Mouse (Mus musculus): ENCODE results near the gene Chil4. TPM values are rescaled to one million over a fixed set of nuclear protein-coding genes. Genes with fewer than 3 reads are reported as not detected.
"Not testable (repeated sequence)": the region's sequence is repeated elsewhere in the genome, so short reads cannot be mapped to it uniquely, and the experiment has no call there.

Gene Chil4
- polyA plus RNA-seq, 1 experiment from 2014 or later = not detected

DNA sequence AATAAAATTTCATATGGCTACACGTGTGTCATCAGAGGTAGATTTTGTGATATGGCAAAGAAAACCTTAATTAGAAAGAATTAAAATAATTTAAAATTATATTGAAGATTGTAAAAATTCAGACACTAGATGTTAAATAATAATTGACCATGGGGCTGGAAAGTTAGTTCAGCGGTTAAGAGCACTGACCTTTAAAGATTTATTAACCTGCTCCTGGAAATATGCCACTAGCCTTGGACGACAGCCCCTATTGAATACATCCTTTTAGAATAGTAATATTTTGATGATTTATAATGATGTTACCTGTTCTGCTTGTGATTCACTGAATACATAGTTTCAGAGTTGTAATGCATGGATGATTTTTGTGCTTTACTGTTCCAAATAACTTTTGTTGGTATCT lies 4.1 kb upstream of the Chil4 start:
- H3K27ac ChIP-seq (ENCODE audit: low read length); H3K36me3 ChIP-seq (ENCODE audit: control insufficient read depth, insufficient read depth, low read length); H3K9me3 ChIP-seq (replicated peaks; ENCODE audit: control insufficient read depth, low read length, poor library complexity, severe bottlenecking); H3K4me3 ChIP-seq (ENCODE audit: low read depth, low read length); H3K27me3 ChIP-seq (ENCODE audit: control insufficient read depth, insufficient read depth, low read depth, low read length); ATAC-seq; H3K4me1 ChIP-seq (ENCODE audit: control insufficient read depth, insufficient read depth, low read length); H3K4me2 ChIP-seq (ENCODE audit: low read length); H3K9ac ChIP-seq (ENCODE audit: low read depth, low read length): not testable (repeated sequence)
- 76% methylated on average over 3 of the region's 3 CpGs for WGBS

DNA sequence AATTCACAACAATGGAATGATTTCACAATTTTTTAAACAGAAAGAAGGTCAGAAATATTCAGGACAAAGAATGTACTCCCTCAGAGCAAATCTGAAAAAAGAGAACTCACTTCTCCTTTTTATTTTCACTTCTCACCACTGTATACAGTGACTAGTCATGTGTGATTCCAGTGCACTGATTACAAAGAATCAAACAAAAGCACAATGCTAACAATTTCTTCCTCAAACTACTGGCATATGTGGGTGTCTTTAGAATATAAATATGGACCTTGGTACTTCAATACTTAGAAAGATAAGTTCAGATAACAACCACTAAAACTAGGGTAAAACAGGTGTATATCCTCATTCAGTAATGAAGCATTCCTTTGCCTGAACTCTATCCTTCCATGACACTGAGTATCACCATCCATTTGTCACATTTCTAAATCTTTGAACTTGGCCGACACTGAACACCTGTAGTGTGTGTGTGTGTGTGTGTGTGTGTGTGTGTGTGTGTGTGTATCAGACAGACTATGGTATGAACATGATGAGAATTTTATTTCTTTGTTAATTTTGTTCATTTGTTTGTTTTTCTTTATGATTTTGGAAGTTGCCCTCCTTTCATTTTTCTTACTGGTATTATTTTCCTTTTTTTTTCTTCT lies 2.4 kb upstream of the Chil4 start:
- Histone ChIP-seq H3K4me3 (ENCODE audit: low read depth, low read length) (no peak overlapping the region), H3K9me3 (replicated peaks; ENCODE audit: control insufficient read depth, low read length, poor library complexity, severe bottlenecking) (no peaks in the 10 kb centered on the region), H3K27me3 (ENCODE audit: control insufficient read depth, insufficient read depth, low read depth, low read length) (no peaks in the 10 kb centered on the region), H3K9ac (ENCODE audit: low read depth, low read length) (no peak overlapping the region), H3K4me2 (ENCODE audit: low read length) (no peak overlapping the region), H3K27ac (ENCODE audit: low read length) (no peak overlapping the region), H3K4me1 (ENCODE audit: control insufficient read depth, insufficient read depth, low read length) (no peaks in the 10 kb centered on the region), H3K36me3 (ENCODE audit: control insufficient read depth, insufficient read depth, low read length) (no peaks in the 10 kb centered on the region)
- no peak for ATAC-seq
- 88% methylated on average over 1 of the region's 1 CpGs for WGBS

DNA sequence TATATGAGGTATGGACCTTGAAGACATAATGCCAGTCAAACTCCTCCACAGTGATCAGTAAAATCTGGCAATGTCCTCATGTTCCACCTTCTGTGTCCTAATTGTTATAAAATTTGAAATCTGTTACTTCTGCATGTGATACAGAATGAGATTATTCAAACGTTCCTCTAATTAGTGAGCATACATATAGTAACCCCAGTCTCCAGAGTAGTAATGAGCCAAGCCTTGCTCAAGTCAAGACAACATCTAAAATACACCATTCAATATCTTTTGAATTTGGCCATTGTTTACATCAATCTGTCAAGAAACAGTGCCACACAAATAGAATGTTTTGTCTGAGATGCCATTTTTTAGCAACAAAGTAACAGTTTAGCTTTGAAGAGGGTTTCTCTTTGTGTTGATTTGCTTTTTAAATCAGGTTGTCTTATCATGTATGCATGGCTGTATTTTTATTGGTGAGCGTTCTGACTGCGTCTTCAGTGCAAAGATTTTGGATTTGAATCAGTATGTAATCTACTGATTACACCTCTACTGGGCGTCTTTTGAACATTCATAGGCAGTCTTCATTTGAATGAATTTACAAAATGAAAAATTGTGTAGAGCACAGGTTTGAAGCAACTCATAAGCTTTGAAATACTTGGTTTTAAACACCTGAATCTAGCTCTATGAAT lies 888 bp downstream of the Chil4 start:
- 85% methylated on average over 4 of the region's 4 CpGs for WGBS
- H3K9ac ChIP-seq (ENCODE audit: low read depth, low read length); H3K9me3 ChIP-seq (replicated peaks; ENCODE audit: control insufficient read depth, low read length, poor library complexity, severe bottlenecking); H3K27me3 ChIP-seq (ENCODE audit: control insufficient read depth, insufficient read depth, low read depth, low read length); H3K4me1 ChIP-seq (ENCODE audit: control insufficient read depth, insufficient read depth, low read length); ATAC-seq; H3K4me2 ChIP-seq (ENCODE audit: low read length); H3K27ac ChIP-seq (ENCODE audit: low read length); H3K36me3 ChIP-seq (ENCODE audit: control insufficient read depth, insufficient read depth, low read length); H3K4me3 ChIP-seq (ENCODE audit: low read depth, low read length): not testable (repeated sequence)

DNA sequence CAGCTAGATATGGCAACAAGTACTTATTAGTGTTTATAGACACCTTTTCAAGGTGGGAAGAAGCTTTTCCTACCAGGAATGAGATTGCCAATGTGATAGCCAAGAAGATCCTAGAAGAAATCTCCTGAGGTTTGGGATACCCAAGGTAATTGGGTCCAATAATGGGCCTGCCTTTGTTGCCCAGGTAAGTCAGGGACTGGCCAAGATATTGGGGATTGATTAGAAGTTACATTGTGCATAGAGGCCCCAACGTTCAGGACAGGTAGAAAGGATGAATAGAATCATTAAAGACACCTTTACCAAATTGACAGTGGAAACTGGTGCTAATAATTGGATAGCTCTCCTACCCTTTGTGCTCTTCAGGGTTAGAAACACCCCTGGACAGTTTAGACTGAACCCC lies 21.3 kb downstream of the Chil4 start:
- not testable (repeated sequence) for H3K9ac ChIP-seq (ENCODE audit: low read depth, low read length); H3K4me1 ChIP-seq (ENCODE audit: control insufficient read depth, insufficient read depth, low read length); H3K4me2 ChIP-seq (ENCODE audit: low read length); H3K27ac ChIP-seq (ENCODE audit: low read length); H3K36me3 ChIP-seq (ENCODE audit: control insufficient read depth, insufficient read depth, low read length); H3K4me3 ChIP-seq (ENCODE audit: low read depth, low read length); ATAC-seq; H3K9me3 ChIP-seq (replicated peaks; ENCODE audit: control insufficient read depth, low read length, poor library complexity, severe bottlenecking); H3K27me3 ChIP-seq (ENCODE audit: control insufficient read depth, insufficient read depth, low read depth, low read length)
- 69% methylated on average over 1 of the region's 1 CpGs for WGBS

DNA sequence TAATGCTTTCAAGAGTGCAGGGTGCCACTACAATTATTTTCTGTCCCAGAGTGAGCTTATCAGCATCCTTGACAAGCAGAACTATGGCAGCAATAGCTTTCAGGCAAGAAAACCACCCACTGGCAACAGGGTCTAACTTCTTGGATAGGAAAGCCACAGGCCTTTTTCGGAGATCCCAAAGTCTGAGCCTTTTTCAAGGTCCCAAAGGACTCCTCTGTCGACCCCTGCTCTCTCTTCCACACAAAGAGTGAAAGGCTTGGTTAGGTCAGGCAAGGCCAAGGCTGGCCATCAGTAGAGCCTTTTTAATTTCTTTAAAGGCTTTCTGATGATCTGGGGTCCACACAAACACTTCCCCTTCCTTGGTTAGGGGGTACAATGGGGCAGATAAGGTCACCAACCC lies 22.1 kb downstream of the Chil4 start:
- 84% methylated on average over 2 of the region's 2 CpGs for WGBS
- not testable (repeated sequence) for H3K27me3 ChIP-seq (ENCODE audit: control insufficient read depth, insufficient read depth, low read depth, low read length); H3K9ac ChIP-seq (ENCODE audit: low read depth, low read length); H3K27ac ChIP-seq (ENCODE audit: low read length); H3K9me3 ChIP-seq (replicated peaks; ENCODE audit: control insufficient read depth, low read length, poor library complexity, severe bottlenecking); H3K4me1 ChIP-seq (ENCODE audit: control insufficient read depth, insufficient read depth, low read length); H3K4me3 ChIP-seq (ENCODE audit: low read depth, low read length); H3K36me3 ChIP-seq (ENCODE audit: control insufficient read depth, insufficient read depth, low read length); H3K4me2 ChIP-seq (ENCODE audit: low read length); ATAC-seq

DNA sequence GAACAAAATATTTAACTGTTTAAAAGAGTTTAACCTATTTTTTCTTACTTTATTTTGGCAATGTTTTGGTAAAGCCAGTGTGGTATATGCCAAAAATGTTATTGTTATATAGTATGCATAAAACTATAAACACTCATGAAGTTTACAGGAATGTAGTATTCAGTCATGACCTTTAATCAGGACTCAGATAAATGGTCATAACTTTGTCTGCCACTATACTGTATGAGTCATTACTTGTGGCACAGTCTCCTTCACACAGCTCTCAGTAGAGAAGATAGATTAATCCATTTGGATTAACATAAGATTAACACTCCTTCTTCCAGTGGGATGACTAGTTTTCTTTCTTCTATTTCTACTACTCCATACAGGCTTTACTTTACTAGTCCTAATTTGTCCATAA lies 23.0 kb downstream of the Chil4 start:
- no peak overlapping the region for H3K4me2 ChIP-seq (ENCODE audit: low read length)
- H3K4me3 ChIP-seq (ENCODE audit: low read depth, low read length) = no peak overlapping the region
- H3K4me1 ChIP-seq (ENCODE audit: control insufficient read depth, insufficient read depth, low read length) = no peaks in the 10 kb centered on the region
- H3K9ac ChIP-seq (ENCODE audit: low read depth, low read length) = no peak overlapping the region
- no peak overlapping the region for H3K27ac ChIP-seq (ENCODE audit: low read length)
- H3K9me3 ChIP-seq (replicated peaks; ENCODE audit: control insufficient read depth, low read length, poor library complexity, severe bottlenecking) = peaks cover 5% of the 10 kb centered on the region; the same call in 1 of the 2 replicates
- no peaks in the 10 kb centered on the region; the same call in 1 of the 2 replicates for H3K36me3 ChIP-seq (ENCODE audit: control insufficient read depth, insufficient read depth, low read length)
- H3K27me3 ChIP-seq (ENCODE audit: control insufficient read depth, insufficient read depth, low read depth, low read length) = no peaks in the 10 kb centered on the region
- ATAC-seq = no peak

DNA sequence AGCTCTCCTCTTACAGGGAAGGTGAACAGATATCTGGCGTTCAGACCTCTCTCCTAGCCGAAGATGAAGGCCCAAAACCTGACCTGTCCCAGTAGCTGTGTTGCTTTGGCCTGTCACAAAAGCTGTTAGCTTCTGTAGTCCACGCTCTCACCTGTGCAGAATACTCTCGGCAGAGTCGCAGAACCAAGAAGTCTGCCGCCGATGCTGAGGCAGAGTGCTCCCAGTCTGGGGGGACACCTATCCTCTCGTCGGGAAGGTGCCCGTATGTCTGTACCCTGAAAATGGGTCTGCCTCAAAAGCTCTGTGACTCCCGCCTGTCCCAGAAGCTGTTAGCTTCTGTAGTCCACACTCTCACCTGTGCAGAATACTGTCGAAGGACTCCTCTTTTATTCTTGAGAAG lies 23.8 kb downstream of the Chil4 start:
- Histone ChIP-seq H3K9me3 (replicated peaks; ENCODE audit: control insufficient read depth, low read length, poor library complexity, severe bottlenecking) (peaks cover 5% of the 10 kb centered on the region; the same call in 1 of the 2 replicates), H3K27me3 (ENCODE audit: control insufficient read depth, insufficient read depth, low read depth, low read length) (no peaks in the 10 kb centered on the region), H3K4me1 (ENCODE audit: control insufficient read depth, insufficient read depth, low read length) (no peaks in the 10 kb centered on the region), H3K4me3 (ENCODE audit: low read depth, low read length) (no peak overlapping the region), H3K36me3 (ENCODE audit: control insufficient read depth, insufficient read depth, low read length) (no peaks in the 10 kb centered on the region; the same call in 1 of the 2 replicates), H3K4me2 (ENCODE audit: low read length) (no peak overlapping the region), H3K9ac (ENCODE audit: low read depth, low read length) (no peak overlapping the region), H3K27ac (ENCODE audit: low read length) (no peak overlapping the region)
- WGBS = 93% methylated on average over 12 of the region's 12 CpGs
- ATAC-seq = no peak

DNA sequence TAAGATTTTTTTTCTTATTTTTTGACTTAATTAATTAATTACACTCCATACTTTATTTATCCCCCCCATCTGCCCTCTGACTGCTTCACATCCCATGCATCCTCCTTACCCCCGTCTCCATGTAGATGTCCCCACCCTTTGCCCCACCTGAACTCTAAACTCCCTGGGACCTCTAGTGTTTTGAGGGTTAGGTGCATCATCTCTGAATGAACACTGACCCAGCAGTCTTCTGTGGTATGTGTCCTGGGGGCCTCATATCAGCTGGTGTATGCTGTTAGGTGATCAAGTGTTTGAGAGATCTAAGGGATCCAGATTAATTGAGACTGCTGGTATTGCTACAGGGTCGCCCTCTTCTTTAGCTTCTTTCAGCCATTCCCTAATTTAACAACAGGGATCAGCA lies 31.3 kb downstream of the Chil4 start:
- no peak overlapping the region for H3K4me2 ChIP-seq (ENCODE audit: low read length)
- no peak overlapping the region for H3K4me3 ChIP-seq (ENCODE audit: low read depth, low read length)
- ATAC-seq = no peak; the same call in 1 of the 2 replicates
- H3K4me1 ChIP-seq (ENCODE audit: control insufficient read depth, insufficient read depth, low read length) = no peaks in the 10 kb centered on the region
- H3K27me3 ChIP-seq (ENCODE audit: control insufficient read depth, insufficient read depth, low read depth, low read length) = no peaks in the 10 kb centered on the region
- no peak overlapping the region for H3K27ac ChIP-seq (ENCODE audit: low read length)
- no peaks in the 10 kb centered on the region for H3K36me3 ChIP-seq (ENCODE audit: control insufficient read depth, insufficient read depth, low read length)
- H3K9me3 ChIP-seq (replicated peaks; ENCODE audit: control insufficient read depth, low read length, poor library complexity, severe bottlenecking) = 0 out of 2 replicates have a peak, but pooled peaks cover 3% of the 10 kb centered on the region
- 78% methylated on average over 2 of the region's 2 CpGs for WGBS
- no peak overlapping the region for H3K9ac ChIP-seq (ENCODE audit: low read depth, low read length)

DNA sequence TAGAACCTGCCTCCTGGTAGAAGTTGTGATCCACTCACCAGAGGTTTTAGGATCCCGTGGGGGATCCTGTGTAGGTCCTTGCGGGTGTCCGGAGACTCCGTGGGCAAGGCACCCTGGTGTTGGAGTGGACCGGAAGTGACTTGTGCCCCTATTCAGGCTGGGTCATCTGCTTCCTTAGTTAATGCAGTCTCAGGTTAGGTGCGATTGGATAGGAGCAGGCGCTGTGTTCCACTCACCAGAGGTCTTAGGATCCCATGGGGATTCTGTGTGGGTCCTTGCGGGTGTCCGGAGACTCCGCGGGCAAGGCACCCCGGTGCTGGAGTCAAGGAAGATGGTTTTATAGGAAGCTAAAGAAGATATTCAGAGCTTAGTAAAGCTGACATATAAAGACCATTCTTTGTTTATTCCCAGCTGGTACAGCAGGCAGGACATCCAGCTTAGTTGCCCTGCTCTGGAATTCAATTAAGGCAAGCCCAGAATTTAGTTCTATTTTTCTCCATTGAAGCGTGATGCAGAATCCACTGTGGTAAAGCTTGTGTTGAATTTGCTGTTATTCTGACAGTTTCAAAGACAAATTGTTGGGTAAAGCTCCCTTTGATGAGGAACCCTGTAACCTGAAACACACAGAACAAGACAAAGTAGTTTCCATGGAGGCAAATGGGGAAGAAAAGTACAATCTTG lies 41.7 kb downstream of the Chil4 start:
- no peaks in the 10 kb centered on the region for H3K27me3 ChIP-seq (ENCODE audit: control insufficient read depth, insufficient read depth, low read depth, low read length)
- no peaks in the 10 kb centered on the region for H3K9me3 ChIP-seq (replicated peaks; ENCODE audit: control insufficient read depth, low read length, poor library complexity, severe bottlenecking)
- H3K4me2 ChIP-seq (ENCODE audit: low read length) = no peak overlapping the region
- no peak overlapping the region for H3K4me3 ChIP-seq (ENCODE audit: low read depth, low read length)
- H3K27ac ChIP-seq (ENCODE audit: low read length) = no peak overlapping the region
- no peak for ATAC-seq
- H3K4me1 ChIP-seq (ENCODE audit: control insufficient read depth, insufficient read depth, low read length) = no peaks in the 10 kb centered on the region
- no peak overlapping the region for H3K9ac ChIP-seq (ENCODE audit: low read depth, low read length)
- WGBS = 76% methylated on average over 13 of the region's 13 CpGs
- no peaks in the 10 kb centered on the region for H3K36me3 ChIP-seq (ENCODE audit: control insufficient read depth, insufficient read depth, low read length)
